Mouse (Mus musculus) CD8-positive naive resting alpha-beta T cell, adult 2 months (primary cell): ENCODE results near the gene Mcu.

Experiments used
- DNase-seq, 2 experiments: peaks; one replicate each; pipeline ENCODE4 v3.0.0; 2022; ENCODE audit warnings: low read depth in 2 of 2, low spot score in 2 of 2

The Mcu gene

DNA sequence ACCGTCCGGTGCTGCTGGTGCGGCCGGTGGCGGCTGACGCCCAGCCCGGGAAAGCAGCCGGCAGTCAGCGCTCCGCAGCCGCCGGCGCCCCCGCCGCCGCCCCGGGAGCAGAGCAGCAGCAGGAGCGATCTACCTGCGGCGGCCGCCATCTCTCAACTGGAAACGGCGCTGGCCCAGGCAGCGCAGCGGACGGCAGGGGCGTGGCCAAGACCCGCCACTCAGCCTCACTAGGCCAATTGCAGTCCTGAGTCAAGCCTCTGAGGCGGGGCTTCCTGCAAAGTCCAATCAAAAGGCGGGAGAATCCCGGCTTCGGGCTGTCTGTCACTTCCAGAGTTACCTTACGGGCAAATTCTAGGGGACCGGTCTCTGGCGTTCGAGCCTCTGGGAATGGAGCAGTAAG lies at the start of gene Mcu:
Gene Mcu (minus strand): TSS at position 171 of the 400 bp plus-strand sequence.
- peak; percentile 82 to 89 for DNase-seq

- no peak for DNase-seq
Measured at GRCm38 (mm10) chr10:59665503-59666291, 49.2 kb upstream of the Mcu start.

GRCm38 (mm10) chr10:59664765-59665164 lies 48.3 kb upstream of the Mcu start:
- DNase-seq, result no peak

GRCm38 (mm10) chr10:59656799-59657198 lies 40.3 kb upstream of the Mcu start:
- DNase-seq, result no peak

- no peak for DNase-seq
Measured at GRCm38 (mm10) chr10:59646821-59647378, 30.4 kb upstream of the Mcu start.

- no peak for DNase-seq
Measured at GRCm38 (mm10) chr10:59645153-59645552, 28.7 kb upstream of the Mcu start.

DNA sequence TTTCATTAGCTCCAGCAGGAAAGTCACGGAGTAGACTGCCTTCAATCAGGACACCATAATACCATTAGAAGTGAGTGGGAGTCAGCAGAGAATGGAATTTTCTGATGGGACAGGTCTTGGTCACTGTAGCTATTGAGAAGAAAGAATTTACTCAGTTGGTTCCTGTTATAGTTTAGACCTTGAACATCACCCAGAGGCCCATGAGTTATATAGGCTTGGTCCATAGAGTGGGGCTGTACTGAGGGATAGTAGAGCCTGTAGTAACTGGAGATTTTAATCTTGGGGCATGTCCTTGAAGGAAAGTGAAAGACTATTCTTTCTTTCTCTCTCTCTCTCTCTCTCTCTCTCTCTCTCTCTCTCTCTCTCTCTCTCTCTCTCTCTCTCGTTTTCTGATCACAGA lies 28.2 kb upstream of the Mcu start:
- DNase-seq, result no peak

- DNase-seq, result no peak
Measured at GRCm38 (mm10) chr10:59643645-59644044, 27.2 kb upstream of the Mcu start.

- DNase-seq, result no peak
Measured at GRCm38 (mm10) chr10:59642659-59643377, 26.3 kb upstream of the Mcu start.

GRCm38 (mm10) chr10:59638576-59638975 lies 22.1 kb upstream of the Mcu start:
- no peak for DNase-seq

GRCm38 (mm10) chr10:59637596-59638124 lies 21.2 kb upstream of the Mcu start:
- DNase-seq, result no peak

GRCm38 (mm10) chr10:59636751-59637533 lies 20.4 kb upstream of the Mcu start:
- DNase-seq, result no peak

- no peak for DNase-seq
Measured at GRCm38 (mm10) chr10:59636048-59636447, 19.6 kb upstream of the Mcu start.

DNA sequence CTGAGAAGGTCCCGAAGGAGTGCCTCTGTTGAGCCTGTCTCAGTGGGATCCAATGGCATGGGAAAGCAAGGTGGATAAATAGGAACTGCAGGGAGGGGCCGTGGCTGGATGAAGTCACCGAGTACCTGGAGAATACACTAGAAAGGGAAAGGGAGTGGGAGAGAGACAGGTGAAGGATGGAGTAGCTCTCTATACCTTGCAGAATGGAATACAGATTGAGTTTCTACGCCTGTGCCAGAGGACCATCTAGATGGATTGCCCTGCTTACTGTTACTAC lies 13.0 kb upstream of the Mcu start:
- DNase-seq, result no peak

DNA sequence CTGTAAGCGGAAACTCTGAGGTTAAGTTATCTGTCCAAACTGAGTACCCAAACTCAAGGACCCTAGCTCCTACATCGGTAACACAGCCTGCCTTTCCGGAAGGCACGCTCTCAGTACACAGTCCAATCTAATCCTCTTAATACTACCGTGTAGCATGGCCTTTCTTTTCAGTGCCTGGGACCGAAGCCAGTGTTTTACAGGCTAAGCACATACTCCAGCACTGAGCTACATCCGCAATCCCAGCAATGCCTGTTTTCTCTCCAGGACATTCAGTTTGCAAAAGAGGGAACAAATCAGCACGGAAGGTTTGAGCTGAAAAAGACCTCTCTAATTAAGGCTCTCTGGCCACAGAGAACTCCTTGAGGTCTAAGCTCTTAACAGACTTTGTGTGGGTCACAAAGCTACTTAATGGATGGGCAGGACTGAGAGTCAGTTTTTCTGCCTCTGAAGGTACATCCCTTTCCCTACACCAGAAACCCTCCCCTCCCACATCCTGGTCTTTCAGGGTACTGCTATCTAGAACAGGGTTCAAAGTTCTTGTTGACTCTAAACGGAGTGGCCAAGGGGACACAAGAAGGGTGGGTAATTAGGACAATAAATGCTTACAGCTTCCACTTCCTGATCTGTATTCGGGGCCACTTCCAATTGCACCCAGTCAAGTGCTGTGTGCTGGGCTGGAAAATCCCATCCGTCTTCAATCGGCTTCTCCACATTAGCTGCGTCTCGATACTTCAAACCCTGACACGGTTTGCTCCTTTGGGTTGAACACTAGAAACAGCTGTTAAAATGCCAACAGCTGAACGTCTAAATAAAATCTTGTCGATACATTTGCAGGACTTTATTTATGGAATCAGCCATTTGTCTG lies 12.4 kb upstream of the Mcu start:
- no peak for DNase-seq

GRCm38 (mm10) chr10:59623496-59623895 lies 7.0 kb upstream of the Mcu start:
- DNase-seq, result no peak

GRCm38 (mm10) chr10:59621355-59621754 lies 4.9 kb upstream of the Mcu start:
- DNase-seq, result no peak

- no peak for DNase-seq
Measured at GRCm38 (mm10) chr10:59617776-59618175, 1.3 kb upstream of the Mcu start.

GRCm38 (mm10) chr10:59615981-59616520 lies 441 bp downstream of the Mcu start, which contains the start of gene Gm10322:
TSS of gene Gm10322 (plus strand) at chr10:59616063.
- DNase-seq, result peak; percentile 29 to 53

DNA sequence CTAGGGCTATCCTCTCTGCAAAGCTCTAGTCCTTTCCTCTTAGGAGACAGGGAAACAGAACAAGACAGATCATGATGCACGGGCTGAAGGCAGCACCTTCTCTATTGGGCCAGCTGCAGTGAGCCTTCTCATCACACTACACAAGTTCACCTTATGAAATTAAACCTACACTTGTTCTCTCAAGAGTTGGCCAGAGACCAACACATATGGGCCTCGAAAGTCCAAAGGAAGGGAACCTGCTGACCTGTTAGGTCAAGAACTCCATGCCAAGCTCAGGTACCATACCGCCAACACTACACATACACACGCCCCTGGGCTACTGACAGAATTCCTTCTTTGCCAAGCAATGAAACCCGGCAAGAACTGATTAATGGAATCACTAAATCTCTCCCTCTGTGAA lies 1.1 kb downstream of the Mcu start:
- no peak for DNase-seq
